Mouse (Mus musculus): ENCODE results near the gene Nr0b2. TPM values are rescaled to one million over a fixed set of nuclear protein-coding genes. Genes with fewer than 3 reads are reported as not detected.
A peak's percentile ranks its signal among the peaks of the same experiment; 100 is the strongest.

Gene Nr0b2
- total RNA-seq, 1 experiment = 0.31 TPM

DNA sequence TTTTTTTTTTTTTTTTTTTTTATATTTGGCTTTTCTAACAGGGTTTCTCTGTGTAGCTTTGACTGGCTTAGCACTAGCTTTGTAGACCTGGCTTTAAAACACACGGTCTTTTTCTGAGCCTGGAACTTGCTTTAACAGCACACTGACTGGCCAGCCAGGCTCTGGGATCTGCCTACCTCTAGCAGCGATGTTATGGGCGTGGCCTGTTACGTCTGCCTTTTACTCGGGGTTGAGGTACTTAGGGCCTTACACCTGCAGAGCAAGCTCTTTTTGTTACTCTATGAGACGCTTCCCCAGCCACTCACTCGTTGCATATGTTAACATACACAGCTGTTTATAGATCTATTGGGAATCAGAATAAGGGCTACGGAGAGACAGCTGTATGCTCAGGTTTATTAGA lies 14.1 kb downstream of the Nr0b2 start:
- no peak for DNase-seq (ENCODE audit: low read depth, low spot score)
- in situ Hi-C loops (cut with MboI; ENCODE audit: low sequenced_read_pairs in 2 of 2, unreplicated experiment in 2 of 2) = no loop called here

DNA sequence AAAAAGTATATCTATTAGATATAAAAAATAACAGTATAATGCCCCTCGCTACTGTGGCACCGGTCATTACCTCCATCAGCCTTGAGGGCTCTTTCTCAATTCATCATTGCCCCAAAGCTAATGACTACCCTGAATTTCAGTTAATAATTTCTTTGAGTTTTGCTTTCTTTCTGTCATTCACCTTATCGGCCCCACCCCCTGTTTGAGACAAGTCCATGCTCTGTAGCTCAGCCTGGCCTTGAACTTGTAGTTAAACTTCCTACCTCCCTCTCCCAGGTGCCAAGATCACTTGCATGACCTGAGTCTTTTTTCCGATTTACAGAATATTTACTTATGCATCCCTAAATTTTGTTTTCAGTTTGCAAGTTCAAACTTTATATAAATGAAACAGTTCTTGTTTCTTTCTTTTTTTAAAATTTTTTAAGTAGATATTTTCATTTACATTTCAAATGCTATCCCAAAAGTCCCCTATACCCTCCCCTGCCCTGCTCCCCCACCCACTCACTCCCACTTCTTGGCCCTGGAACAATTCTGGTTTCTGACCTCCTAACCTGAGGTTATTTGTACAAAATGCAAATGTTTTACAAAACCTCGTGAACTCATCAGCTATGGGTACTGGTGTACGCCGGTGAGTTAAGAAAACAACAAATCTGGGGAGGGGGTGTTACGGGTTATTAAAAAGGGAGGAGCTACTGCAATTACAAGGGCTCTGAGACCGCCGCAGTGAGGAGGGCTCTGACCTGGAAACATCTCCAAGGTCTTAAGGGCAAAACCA lies 16.3 kb downstream of the Nr0b2 start:
- no peaks in the 10 kb centered on the region for H3K4me1 ChIP-seq (ENCODE audit: control insufficient read depth in 2 of 2, insufficient read depth in 2 of 2, low read length in 2 of 2, poor library complexity in 1 of 2)
- H3K4me3 ChIP-seq (ENCODE audit: insufficient read depth in 1 of 2, low read depth in 1 of 2, low read length in 2 of 2, poor library complexity in 1 of 2, severe bottlenecking in 1 of 2) = peak overlapping the region; percentile 3 to 64; a peak in 3 of 4 replicates
- DNase-seq (ENCODE audit: low read depth, low spot score) = no peak
- in situ Hi-C loops (cut with MboI; ENCODE audit: low sequenced_read_pairs in 2 of 2, unreplicated experiment in 2 of 2) = no loop called here
- TF ChIP-seq HCFC1 (IDR thresholded peaks at IDR 0.05; ENCODE audit: borderline replicate concordance, insufficient read depth, low read length) (no peak), ZNF384 (IDR thresholded peaks at IDR 0.05; ENCODE audit: low read depth, low read length) (no peak), ZC3H11A (IDR thresholded peaks at IDR 0.05; ENCODE audit: borderline replicate concordance, low read depth, low read length) (no peak), MAFK (IDR thresholded peaks at IDR 0.05; ENCODE audit: insufficient read depth, low read depth, low read length) (no peak), CHD2 (IDR thresholded peaks at IDR 0.05; ENCODE audit: low read depth, low read length) (no peak)
- H3K9ac ChIP-seq (ENCODE audit: insufficient read depth, low read depth, low read length, poor library complexity, severe bottlenecking) = peak overlapping the region; percentile 61; the same call in 1 of the 2 replicates
- H3K36me3 ChIP-seq (ENCODE audit: control insufficient read depth, insufficient read depth, low read length, poor library complexity, severe bottlenecking) = no peaks in the 10 kb centered on the region
- no peaks in the 10 kb centered on the region for H3K9me3 ChIP-seq (ENCODE audit: control insufficient read depth, insufficient read depth, low read depth, low read length)
- peak overlapping the region; percentile 59; the same call in 1 of the 2 replicates for H3K27ac ChIP-seq (ENCODE audit: insufficient read depth, low read depth, low read length, poor library complexity, severe bottlenecking)

More for the DNA sequence above, 14.1 kb downstream of the Nr0b2 start:
- no peaks in the 10 kb centered on the region for H3K36me3 ChIP-seq (ENCODE audit: control insufficient read depth, insufficient read depth, low read length, poor library complexity, severe bottlenecking)
- no peak overlapping the region for H3K4me3 ChIP-seq (ENCODE audit: insufficient read depth in 1 of 2, low read depth in 1 of 2, low read length in 2 of 2, poor library complexity in 1 of 2, severe bottlenecking in 1 of 2)
- H3K9ac ChIP-seq (ENCODE audit: insufficient read depth, low read depth, low read length, poor library complexity, severe bottlenecking) = no peak overlapping the region
- H3K9me3 ChIP-seq (ENCODE audit: control insufficient read depth, insufficient read depth, low read depth, low read length) = no peaks in the 10 kb centered on the region
- H3K27ac ChIP-seq (ENCODE audit: insufficient read depth, low read depth, low read length, poor library complexity, severe bottlenecking) = no peak overlapping the region
- peaks cover 0 to 5% of the 10 kb centered on the region in 2 experiments; a peak in 1 of 4 replicates for H3K4me1 ChIP-seq (ENCODE audit: control insufficient read depth in 2 of 2, insufficient read depth in 2 of 2, low read length in 2 of 2, poor library complexity in 1 of 2)
- TF ChIP-seq CHD2 (IDR thresholded peaks at IDR 0.05; ENCODE audit: low read depth, low read length) (no peak), HCFC1 (IDR thresholded peaks at IDR 0.05; ENCODE audit: borderline replicate concordance, insufficient read depth, low read length) (no peak), ZNF384 (IDR thresholded peaks at IDR 0.05; ENCODE audit: low read depth, low read length) (peak; percentile 67; the same call in 1 of the 2 replicates)

- H3K27ac ChIP-seq (ENCODE audit: insufficient read depth, low read depth, low read length, poor library complexity, severe bottlenecking) = peak overlapping the region; percentile 59; the same call in 1 of the 2 replicates
- H3K36me3 ChIP-seq (ENCODE audit: control insufficient read depth, insufficient read depth, low read length, poor library complexity, severe bottlenecking) = no peaks in the 10 kb centered on the region
- in situ Hi-C loops (cut with MboI; ENCODE audit: low sequenced_read_pairs in 2 of 2, unreplicated experiment in 2 of 2) = no loop called here
- H3K4me3 ChIP-seq (ENCODE audit: insufficient read depth in 1 of 2, low read depth in 1 of 2, low read length in 2 of 2, poor library complexity in 1 of 2, severe bottlenecking in 1 of 2) = peak overlapping the region; percentile 3 to 64; a peak in 3 of 4 replicates
- no peaks in the 10 kb centered on the region for H3K4me1 ChIP-seq (ENCODE audit: control insufficient read depth in 2 of 2, insufficient read depth in 2 of 2, low read length in 2 of 2, poor library complexity in 1 of 2)
- peak overlapping the region; percentile 61; the same call in 1 of the 2 replicates for H3K9ac ChIP-seq (ENCODE audit: insufficient read depth, low read depth, low read length, poor library complexity, severe bottlenecking)
- TF ChIP-seq CHD2 (IDR thresholded peaks at IDR 0.05; ENCODE audit: low read depth, low read length) = no peak
- TF ChIP-seq ZNF384 (IDR thresholded peaks at IDR 0.05; ENCODE audit: low read depth, low read length) = no peak
- no peak for TF ChIP-seq ZC3H11A (IDR thresholded peaks at IDR 0.05; ENCODE audit: borderline replicate concordance, low read depth, low read length)
- TF ChIP-seq HCFC1 (IDR thresholded peaks at IDR 0.05; ENCODE audit: borderline replicate concordance, insufficient read depth, low read length) = no peak
- no peak for TF ChIP-seq MAFK (IDR thresholded peaks at IDR 0.05; ENCODE audit: insufficient read depth, low read depth, low read length)
- DNase-seq (ENCODE audit: low read depth, low spot score) = no peak
- no peaks in the 10 kb centered on the region for H3K9me3 ChIP-seq (ENCODE audit: control insufficient read depth, insufficient read depth, low read depth, low read length)
These were observed 16.9 kb downstream of the Nr0b2 start for GRCm38 (mm10) chr4:133570066-133570466.

GRCm38 (mm10) chr4:133574070-133574842 lies 21.1 kb downstream of the Nr0b2 start, which contains the start of gene Gpatch3:
Gene Gpatch3 (plus strand): TSS chr4:133574745.
- TF ChIP-seq HCFC1 (IDR thresholded peaks at IDR 0.05; ENCODE audit: borderline replicate concordance, insufficient read depth, low read length) = peak; percentile 89
- peak; percentile 99 for TF ChIP-seq CHD2 (IDR thresholded peaks at IDR 0.05; ENCODE audit: low read depth, low read length)
- TF ChIP-seq ZNF384 (IDR thresholded peaks at IDR 0.05; ENCODE audit: low read depth, low read length) = no peak
- Histone ChIP-seq H3K36me3 (ENCODE audit: control insufficient read depth, insufficient read depth, low read length, poor library complexity, severe bottlenecking) (peaks cover 3% of the 10 kb centered on the region; the same call in 1 of the 2 replicates), H3K27ac (ENCODE audit: insufficient read depth, low read depth, low read length, poor library complexity, severe bottlenecking) (peak within 1 kb of the TSS; percentile 35; the same call in 1 of the 2 replicates), H3K9ac (ENCODE audit: insufficient read depth, low read depth, low read length, poor library complexity, severe bottlenecking) (peak within 1 kb of the TSS; percentile 89), H3K4me1 (ENCODE audit: control insufficient read depth in 2 of 2, insufficient read depth in 2 of 2, low read length in 2 of 2, poor library complexity in 1 of 2) (0 out of 4 replicates have a peak, but pooled peaks cover 0 to 2% of the 10 kb centered on the region in 2 experiments), H3K4me3 (ENCODE audit: insufficient read depth in 1 of 2, low read depth in 1 of 2, low read length in 2 of 2, poor library complexity in 1 of 2, severe bottlenecking in 1 of 2) (peak within 1 kb of the TSS; percentile 75 to 85), H3K9me3 (ENCODE audit: control insufficient read depth, insufficient read depth, low read depth, low read length) (no peaks in the 10 kb centered on the region)
- in situ Hi-C loops (cut with MboI; ENCODE audit: low sequenced_read_pairs in 2 of 2, unreplicated experiment in 2 of 2) = no loop called here
- peak; percentile 86 for DNase-seq (ENCODE audit: low read depth, low spot score)
